Mouse (Mus musculus) ES-Bruce4 (cell line): ENCODE data around the gene Sema5b.
"Not testable (repeated sequence)": the region's sequence is repeated elsewhere in the genome, so short reads cannot be mapped to it uniquely, and the experiment has no call there.

Experiments
- CTCF ChIP-seq: IDR thresholded peaks from one replicate; pipeline ENCODE4 v1.8.1; 2011; ENCODE audit warnings: low read depth, low read length
- EP300 ChIP-seq: IDR thresholded peaks from 2 replicates; pipeline ENCODE4 v1.6.1; 2011; ENCODE audit warnings: low read depth, low read length; ENCODE audit not compliant: insufficient read depth

DNA sequence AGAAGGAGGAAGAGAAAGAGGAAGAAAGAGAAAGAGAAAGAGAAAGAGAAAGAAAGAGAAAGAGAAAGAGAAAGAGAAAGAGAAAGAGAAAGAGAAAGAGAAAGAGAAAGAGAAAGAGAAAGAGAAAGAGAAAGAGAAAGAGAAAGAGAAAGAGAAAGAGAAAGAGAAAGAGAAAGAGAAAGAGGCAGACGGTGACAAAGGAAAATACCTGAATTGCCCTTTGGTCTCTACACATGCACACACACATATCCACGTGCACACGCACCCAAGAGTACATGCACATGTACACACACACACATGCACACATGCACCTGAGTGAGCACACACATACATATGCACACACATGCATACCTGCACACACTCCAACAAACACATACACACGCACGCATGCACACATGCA, 24.7 kb downstream of the Sema5b start:
- TF ChIP-seq CTCF, EP300: not testable (repeated sequence)
